In genomic region chr3:60500571-60501527, GRCm38 (mm10) we compare ENCODE assay signal across 8 mouse cellular contexts. TPM values are rescaled to one million over a fixed set of nuclear protein-coding genes. Genes with fewer than 3 reads are reported as not detected.
DNase-seq lines count a peak whose midpoint lies in the region; ATAC-seq and TF ChIP-seq lines count a peak whose summit lies in the region.

No protein-coding gene starts in this region.

- TF ChIP-seq CTCF in small intestine, adult 2 months (IDR thresholded peaks at IDR 0.05; ENCODE audit: extremely low read depth, insufficient read length, insufficient replicate concordance, low read depth, low read length), result no peak

- peak; percentile 82; the same call in 1 of the 2 replicates for TF ChIP-seq POLR2A in small intestine, adult 2 months (IDR thresholded peaks at IDR 0.05; ENCODE audit: low read depth, low read length)

- ATAC-seq in embryonic facial prominence, embryonic 11.5 days (replicated peaks; ENCODE audit: insufficient number of reproducible peaks, low FRiP score, low TSS enrichment, low read depth), result peak; percentile 87
- ATAC-seq in limb, embryonic 12.5 days (ENCODE audit: insufficient number of reproducible peaks, insufficient read depth, low FRiP score, low TSS enrichment, low read depth), result peak; percentile 84
- peak; percentile 94 for ATAC-seq in midbrain, embryonic 13.5 days

- H3K4me1 ChIP-seq in embryonic facial prominence, embryonic 11.5 days (ENCODE audit: control insufficient read depth, insufficient read depth, low read length), result no peaks in the 10 kb centered on the region
- H3K4me1 ChIP-seq in limb, embryonic 12.5 days (replicated peaks), result peaks cover 27% of the 10 kb centered on the region
- H3K4me1 ChIP-seq in midbrain, embryonic 13.5 days (replicated peaks), result peaks cover 32% of the 10 kb centered on the region
- peaks cover 11% of the 10 kb centered on the region; the same call in 1 of the 2 replicates for H3K4me1 ChIP-seq in small intestine, adult 2 months (ENCODE audit: control insufficient read depth, insufficient read depth, insufficient read length, low read length)

- peak overlapping the region; percentile 90 for H3K27ac ChIP-seq in embryonic facial prominence, embryonic 11.5 days (replicated peaks; ENCODE audit: low read depth, low read length)
- peak overlapping the region; percentile 98 for H3K27ac ChIP-seq in limb, embryonic 12.5 days
- H3K27ac ChIP-seq in midbrain, embryonic 13.5 days, result peak overlapping the region; percentile 90
- peak overlapping the region; percentile 94 for H3K27ac ChIP-seq in small intestine, adult 2 months (ENCODE audit: insufficient read depth, low read depth, low read length)

- peak overlapping the region; percentile 88 for H3K9ac ChIP-seq in embryonic facial prominence, embryonic 11.5 days (replicated peaks; ENCODE audit: low read length)
- peak overlapping the region; percentile 95 for H3K9ac ChIP-seq in limb, embryonic 12.5 days (replicated peaks)
- peak overlapping the region; percentile 92 for H3K9ac ChIP-seq in midbrain, embryonic 13.5 days (replicated peaks)

- H3K4me3 ChIP-seq in embryonic facial prominence, embryonic 11.5 days (ENCODE audit: low read depth, low read length), result peak overlapping the region; percentile 90
- H3K4me3 ChIP-seq in limb, embryonic 12.5 days (replicated peaks), result peak overlapping the region; percentile 80
- peak overlapping the region; percentile 83 for H3K4me3 ChIP-seq in midbrain, embryonic 13.5 days (replicated peaks)
- H3K4me3 ChIP-seq in small intestine, adult 2 months (ENCODE audit: low read depth, low read length), result peak overlapping the region; percentile 95

- DNase-seq in 3134 (ENCODE audit: extremely low read depth, insufficient read length, low spot score), result peak; percentile 82
- peak; percentile 88 for DNase-seq in adrenal gland, postnatal 14 days
- DNase-seq in embryonic facial prominence, embryonic 11.5 days (ENCODE audit: low spot score), result peak; percentile 72
- peak; percentile 99 for DNase-seq in heart, adult 11 months
- peak; percentile 81 for DNase-seq in kidney, adult 11 months

- WGBS in embryonic facial prominence, embryonic 11.5 days, result 3% methylated on average over 39 of the region's 96 CpGs
- WGBS in limb, embryonic 12.5 days, result 1% methylated on average over 56 of the region's 96 CpGs
- WGBS in midbrain, embryonic 13.5 days, result 2% methylated on average over 44 of the region's 96 CpGs
- WGBS in small intestine, adult 2 months, result under 1% methylated on average over 96 of the region's 96 CpGs

- no peaks in the 10 kb centered on the region for H3K9me3 ChIP-seq in embryonic facial prominence, embryonic 11.5 days (replicated peaks; ENCODE audit: control insufficient read depth, low read length)
- no peaks in the 10 kb centered on the region for H3K9me3 ChIP-seq in limb, embryonic 12.5 days
- H3K9me3 ChIP-seq in midbrain, embryonic 13.5 days, result no peaks in the 10 kb centered on the region

- no peaks in the 10 kb centered on the region for H3K27me3 ChIP-seq in embryonic facial prominence, embryonic 11.5 days (ENCODE audit: control insufficient read depth, insufficient read depth, low read length)
- H3K27me3 ChIP-seq in limb, embryonic 12.5 days, result no peaks in the 10 kb centered on the region
- no peaks in the 10 kb centered on the region for H3K27me3 ChIP-seq in midbrain, embryonic 13.5 days
- no peaks in the 10 kb centered on the region for H3K27me3 ChIP-seq in small intestine, adult 2 months (ENCODE audit: control insufficient read depth, insufficient read depth, low read length)

- H3K36me3 ChIP-seq in embryonic facial prominence, embryonic 11.5 days (replicated peaks; ENCODE audit: control insufficient read depth, insufficient read depth, low read depth, low read length), result no peaks in the 10 kb centered on the region
- H3K36me3 ChIP-seq in limb, embryonic 12.5 days, result no peaks in the 10 kb centered on the region
- no peaks in the 10 kb centered on the region for H3K36me3 ChIP-seq in midbrain, embryonic 13.5 days
- no peaks in the 10 kb centered on the region for H3K36me3 ChIP-seq in small intestine, adult 2 months (ENCODE audit: control insufficient read depth, insufficient read depth, low read length)

- H3K4me2 ChIP-seq in embryonic facial prominence, embryonic 11.5 days (ENCODE audit: low read depth, low read length), result peak overlapping the region; percentile 64
- H3K4me2 ChIP-seq in limb, embryonic 12.5 days, result peak overlapping the region; percentile 68
- peak overlapping the region; percentile 74 for H3K4me2 ChIP-seq in midbrain, embryonic 13.5 days (replicated peaks)

RNA-seq across cellular contexts. Expression of gene Mbnl1, which starts 28.2 kb away (rescaled TPM):
- total RNA-seq in adrenal gland, postnatal 14 days (2021), result 355 and 386 TPM in 2 replicates
- polyA plus RNA-seq in embryonic facial prominence, embryonic 11.5 days (2014; fragmentation: Nextera tagmentation; extraction: Ambion mirVana), result 68.8 and 68.9 TPM in 2 replicates
- polyA plus RNA-seq in limb, embryonic 12.5 days (2016; fragmentation: Nextera tagmentation; extraction: Ambion mirVana), result 61.2 and 63.5 TPM in 2 replicates
- polyA plus RNA-seq in midbrain, embryonic 13.5 days (2015; fragmentation: Nextera tagmentation; extraction: Ambion mirVana), result 35.5 and 36.2 TPM in 2 replicates
- polyA plus RNA-seq in small intestine, adult 2 months (2012; rRNA removed), result 27.2 and 48.7 TPM in 2 replicates

Comparison
In these comparisons a context has a peak if more than half of its experiments do, and no peak if none do; other contexts are left out.
1. Peak in every context shown above with its lines: DNase-seq, ATAC-seq, H3K4me3 ChIP-seq and H3K27ac ChIP-seq.